Mouse (Mus musculus): ENCODE data around the gene Nrros.

GRCm38 (mm10) chr16:32214156-32214555 is 48.8 kb upstream of the Nrros start:
- TF ChIP-seq CTCF (IDR thresholded peaks at IDR 0.05; ENCODE audit: borderline replicate concordance, insufficient read depth, low read depth, low read length) (no peak), POLR2A (IDR thresholded peaks at IDR 0.05; ENCODE audit: borderline replicate concordance, insufficient read depth, low read length) (no peak)
